Mouse (Mus musculus) bone marrow macrophage, adult 2 months (primary cell): ENCODE measurements around the gene Gfod2.

Experiments used
- CTCF ChIP-seq: IDR thresholded peaks from 2 replicates; pipeline ENCODE4 v1.5.1; 2012; ENCODE audit warnings: low read depth, mild to moderate bottlenecking, low read length, moderate library complexity
- POLR2A ChIP-seq: IDR thresholded peaks from 2 replicates; pipeline ENCODE4 v1.6.1; 2012; ENCODE audit warnings: mild to moderate bottlenecking, low read depth, low read length, borderline replicate concordance

DNA sequence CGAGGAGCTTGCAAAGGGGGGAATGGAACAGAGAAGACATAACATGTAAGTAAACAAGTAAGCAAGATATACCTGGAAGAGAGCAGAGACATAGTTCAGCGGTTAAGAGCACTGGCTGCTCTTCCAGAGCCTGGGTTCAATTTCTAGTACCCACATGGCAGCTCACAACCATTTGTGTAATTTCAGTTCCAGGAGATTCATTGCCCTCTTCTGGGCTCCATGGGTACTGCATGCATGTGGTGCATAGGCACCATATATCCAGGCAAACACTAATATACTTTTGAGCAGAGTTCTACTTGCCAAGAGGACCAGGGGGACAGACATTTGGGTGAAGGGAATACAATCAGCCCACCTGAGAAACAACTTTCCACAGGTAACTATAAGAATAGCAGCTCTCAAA lies 29.8 kb upstream of the Gfod2 start:
- TF ChIP-seq CTCF (no peak), POLR2A (no peak)
